Mouse (Mus musculus): ENCODE measurements around the gene Syngap1.
A peak's percentile ranks its signal among the peaks of the same experiment; 100 is the strongest.

DNA sequence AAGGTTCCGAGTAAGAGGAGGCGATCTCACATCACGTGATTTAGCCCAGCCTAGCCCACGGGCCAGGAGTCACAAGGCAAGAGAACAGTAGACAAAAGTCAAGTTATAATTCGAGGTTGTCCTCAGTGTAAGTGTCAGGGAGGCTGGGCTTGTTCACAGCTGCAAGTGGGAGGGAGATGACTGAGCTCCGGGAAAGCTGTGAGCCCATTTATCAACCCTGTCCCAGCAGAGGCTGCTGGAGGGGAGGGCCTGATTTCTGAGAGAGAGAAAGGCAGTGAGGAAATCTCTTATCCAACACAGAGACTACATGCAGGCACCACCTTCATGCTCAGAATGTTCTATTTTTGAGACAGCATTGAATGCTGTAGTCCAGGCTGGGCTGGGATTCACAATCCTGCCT, 71.9 kb downstream of the Syngap1 start:
- TF ChIP-seq TAL1 (IDR thresholded peaks at IDR 0.05; ENCODE audit: low read length) (peak; percentile 54), POLR2A (IDR thresholded peaks at IDR 0.05; ENCODE audit: control insufficient read depth in 1 of 2, insufficient read depth in 1 of 2, low read depth in 1 of 2, low read length in 2 of 2, poor library complexity in 1 of 2) (no peak; a peak in 2 of 4 replicates), MEF2A (IDR thresholded peaks at IDR 0.05; ENCODE audit: extremely low read depth, insufficient replicate concordance, low read depth, low read length, poor library complexity, severe bottlenecking) (no peak), MAX (IDR thresholded peaks at IDR 0.05; ENCODE audit: low read length) (no peak), ZNF384 (IDR thresholded peaks at IDR 0.05; ENCODE audit: low read depth, low read length) (no peak), CTCF (IDR thresholded peaks at IDR 0.05 in 2 of 3, conservative IDR thresholded peaks at IDR 0.05 in 1 of 3; ENCODE audit: control insufficient read depth in 1 of 3, insufficient read depth in 1 of 3, low read depth in 2 of 3, low read length in 3 of 3, poor library complexity in 1 of 3, severe bottlenecking in 1 of 3) (no peak), ZC3H11A (IDR thresholded peaks at IDR 0.05; ENCODE audit: low read depth, low read length) (no peak), NELFE (IDR thresholded peaks at IDR 0.05; ENCODE audit: low read depth, low read length) (peak; percentile 28; the same call in 1 of the 2 replicates), JUND (IDR thresholded peaks at IDR 0.05; ENCODE audit: low read depth, low read length) (no peak), NRF1 (IDR thresholded peaks at IDR 0.05; ENCODE audit: insufficient read depth, low read depth, low read length, poor library complexity, severe bottlenecking) (peak; percentile 37; the same call in 1 of the 2 replicates), USF1 (IDR thresholded peaks at IDR 0.05; ENCODE audit: low read depth, low read length) (no peak), CHD2 (IDR thresholded peaks at IDR 0.05; ENCODE audit: low read length) (no peak), EP300 (IDR thresholded peaks at IDR 0.05; ENCODE audit: low read depth in 1 of 2, low read length in 2 of 2) (peak; percentile 26 to 42; a peak in 1 of 4 replicates), BHLHE40 (IDR thresholded peaks at IDR 0.05; ENCODE audit: borderline replicate concordance, low read depth, low read length) (no peak)

Data from MEL (cell line).